Mouse (Mus musculus) embryonic facial prominence, embryonic 11.5 days (tissue): Measurements from ENCODE around the gene Hspa12b. TPM values are rescaled to one million over a fixed set of nuclear protein-coding genes. Genes with fewer than 3 reads are reported as not detected.

Experiments used
- ATAC-seq: fragments of 200-750 bp; cut with Nextera tagmentation; replicated peaks from 2 replicates; pipeline ENCODE4 v1.8.0; 2017; ENCODE audit warnings: low read depth; ENCODE audit not compliant: insufficient number of reproducible peaks, low FRiP score, low TSS enrichment
- DNase-seq: peaks from one replicate; pipeline ENCODE4 v3.0.0-alpha.2; 2015; ENCODE audit warnings: low spot score
- H3K27ac ChIP-seq: fragments of 300-500 bp; sonication (generic); replicated peaks from 2 replicates; pipeline ENCODE4 v1.5.1; 2014; ENCODE audit warnings: mild to moderate bottlenecking, low read depth, low read length, control low read depth
- H3K27me3 ChIP-seq: fragments of 300-500 bp; sonication (generic); 2 replicates; pipeline ENCODE4 v1.6.1; 2014; ENCODE audit warnings: mild to moderate bottlenecking, low read length, moderate library complexity, mixed read lengths; ENCODE audit not compliant: control insufficient read depth, insufficient read depth
- H3K36me3 ChIP-seq: fragments of 300-500 bp; sonication (generic); replicated peaks from 2 replicates; pipeline ENCODE4 v1.6.1; 2014; ENCODE audit warnings: low read depth, mild to moderate bottlenecking, low read length, moderate library complexity, mixed read lengths; ENCODE audit not compliant: control insufficient read depth, insufficient read depth
- H3K4me1 ChIP-seq: fragments of 300-500 bp; sonication (generic); 2 replicates; pipeline ENCODE4 v1.6.1; 2014; ENCODE audit warnings: low read length, mixed read lengths; ENCODE audit not compliant: control insufficient read depth, insufficient read depth
- H3K4me2 ChIP-seq: fragments of 300-500 bp; sonication (generic); 2 replicates; pipeline ENCODE4 v1.6.1; 2014; ENCODE audit warnings: low read depth, mild to moderate bottlenecking, control low read depth, low read length, moderate library complexity
- H3K4me3 ChIP-seq: fragments of 300-500 bp; sonication (generic); 2 replicates; pipeline ENCODE4 v1.5.1; 2014; ENCODE audit warnings: low read depth, low read length, control low read depth
- H3K9ac ChIP-seq: fragments of 300-500 bp; sonication (generic); replicated peaks from 2 replicates; pipeline ENCODE4 v1.6.1; 2014; ENCODE audit warnings: mild to moderate bottlenecking, control low read depth, low read length
- H3K9me3 ChIP-seq: fragments of 300-500 bp; sonication (generic); replicated peaks from 2 replicates; pipeline ENCODE4 v1.6.1; 2016; ENCODE audit warnings: mild to moderate bottlenecking, low read length, inconsistent platforms, mixed read lengths; ENCODE audit not compliant: control insufficient read depth
- WGBS: fragments of 180-500 bp; shearing (Covaris S2); extraction: QIAGEN DNeasy Blood & Tissue Kit; methylation state at CpG from one replicate; pipeline ENCODE4 v1.1.7; 2014; 5-methylcytosine and 5-hydroxymethylcytosine counted together
- polyA plus RNA-seq: library from polyadenylated mRNA; unstranded; fragments of >200 nt; fragmentation: Nextera tagmentation; extraction: Ambion mirVana; gene quantifications from 2 replicates; pipeline ENCODE4 v1.2.1, GENCODE M21; 2014

Hspa12b gene
- polyA plus RNA-seq, 1 experiment from 2014 or later: 6.3 TPM

DNA sequence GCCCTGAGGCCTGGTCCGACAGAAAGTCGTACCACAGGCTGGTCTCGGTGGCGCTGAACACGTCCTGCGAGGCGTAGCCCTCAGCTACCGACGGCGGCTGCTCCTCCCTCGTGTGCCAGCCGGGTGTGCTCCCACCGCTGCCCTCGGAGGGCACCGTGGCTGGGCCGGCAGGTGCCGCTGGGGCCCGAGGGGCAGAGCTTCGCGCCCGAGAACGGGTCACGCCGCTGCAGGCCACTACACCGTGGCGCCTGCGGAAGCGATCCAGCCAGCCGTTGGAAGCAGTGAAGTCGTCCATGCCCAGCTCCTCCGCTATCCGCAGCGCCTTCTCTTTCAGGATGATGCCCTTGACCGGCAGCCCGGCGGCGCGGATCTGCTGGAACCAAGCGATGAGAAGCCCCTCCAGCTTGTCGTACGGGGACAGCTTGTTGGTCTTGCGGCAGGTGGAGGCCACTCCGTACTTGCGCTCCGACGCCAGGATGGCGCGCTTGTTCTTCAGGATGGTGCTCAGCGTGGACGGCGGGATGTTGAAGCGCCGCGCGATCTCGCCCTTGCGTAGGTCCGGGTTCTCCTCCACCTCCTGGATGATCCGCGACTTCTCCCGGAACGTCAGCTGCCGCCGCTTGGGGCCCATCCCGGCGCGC lies 52.3 kb downstream of the Hspa12b start:
- H3K4me1 ChIP-seq: peaks cover 6% of the 10 kb centered on the region
- peak overlapping the region; percentile 71 for H3K27ac ChIP-seq
- no peaks in the 10 kb centered on the region for H3K27me3 ChIP-seq
- peak overlapping the region; percentile 70 for H3K4me3 ChIP-seq
- peak overlapping the region; percentile 89 for H3K4me2 ChIP-seq
- H3K9me3 ChIP-seq: no peaks in the 10 kb centered on the region
- H3K36me3 ChIP-seq: no peaks in the 10 kb centered on the region; the same call in 1 of the 2 replicates
- peak; percentile 71 for DNase-seq
- H3K9ac ChIP-seq: peak overlapping the region; percentile 93
- WGBS: under 1% methylated on average over 64 of the region's 67 CpGs
- ATAC-seq: 0 out of 2 replicates have a peak, but pooled peaks have one; percentile 14

DNA sequence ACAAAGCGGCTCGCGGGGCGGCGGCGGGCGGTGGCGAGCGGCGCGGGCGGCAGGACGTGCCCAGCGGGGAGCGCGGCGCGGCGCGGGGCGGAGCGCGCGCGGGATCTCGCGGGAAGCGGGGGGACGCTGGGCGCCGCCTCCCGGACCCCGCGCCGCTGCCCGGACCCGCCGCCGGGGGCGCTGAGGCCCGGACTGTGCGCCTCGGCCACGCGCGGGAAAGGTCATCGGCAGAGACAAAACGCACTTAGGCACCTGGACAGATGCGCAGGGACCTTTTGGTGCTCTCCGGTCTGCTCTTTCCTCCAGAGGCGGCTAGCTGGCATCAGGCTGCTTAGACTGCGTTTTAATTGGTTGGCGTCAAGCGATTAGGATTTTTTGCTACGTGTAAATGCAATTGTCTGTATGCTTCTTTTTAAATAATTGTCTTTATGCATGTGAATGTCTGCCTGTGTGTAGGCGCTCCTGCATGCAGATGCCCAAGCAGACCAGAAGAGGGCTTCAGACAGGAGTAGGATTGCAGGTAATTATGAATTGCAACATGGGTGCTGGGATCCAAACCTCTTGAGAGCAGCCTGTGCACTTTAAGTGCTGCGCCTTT lies 53.0 kb downstream of the Hspa12b start, which contains the start of gene Cenpb:
Gene Cenpb, minus strand, starts transcription at position 78 of the 598 bp plus-strand sequence.
- Histone ChIP-seq H3K4me3 (peak within 1 kb of the TSS; percentile 70), H3K27ac (peak within 1 kb of the TSS; percentile 71), H3K4me1 (peaks cover 6% of the 10 kb centered on the region), H3K9me3 (no peaks in the 10 kb centered on the region), H3K9ac (peak within 1 kb of the TSS; percentile 93), H3K27me3 (no peaks in the 10 kb centered on the region), H3K36me3 (no peaks in the 10 kb centered on the region; the same call in 1 of the 2 replicates), H3K4me2 (peak within 1 kb of the TSS; percentile 89)
- ATAC-seq (peak; percentile 63; the same call in 1 of the 2 replicates), DNase-seq (peak; percentile 91)
- WGBS: 4% methylated on average over 30 of the region's 57 CpGs

DNA sequence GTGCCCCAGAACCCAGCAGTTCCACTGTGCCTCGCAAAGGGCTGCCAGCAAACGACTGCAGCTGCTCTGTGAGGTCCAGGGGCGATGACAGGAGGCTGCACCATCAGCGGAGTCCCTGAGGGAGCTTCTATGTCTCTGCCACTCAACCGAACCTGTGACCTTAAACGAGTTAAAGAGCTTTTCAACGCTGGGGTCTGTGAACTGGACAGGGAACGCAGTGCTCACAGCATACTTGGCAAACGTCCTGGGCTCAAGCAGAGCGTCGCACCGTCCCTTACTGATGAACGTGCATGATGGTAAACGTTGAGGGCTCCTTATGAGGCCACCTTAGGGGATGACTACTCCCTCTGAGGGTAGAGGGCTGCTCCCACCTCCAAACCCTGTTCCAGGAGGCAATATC lies 59.3 kb downstream of the Hspa12b start:
- H3K27me3 ChIP-seq: no peaks in the 10 kb centered on the region
- H3K4me3 ChIP-seq: peak overlapping the region; percentile 63
- peak overlapping the region; percentile 87 for H3K4me2 ChIP-seq
- H3K9me3 ChIP-seq: no peaks in the 10 kb centered on the region
- H3K27ac ChIP-seq: no peak overlapping the region
- H3K36me3 ChIP-seq: no peaks in the 10 kb centered on the region
- peak overlapping the region; percentile 83 for H3K9ac ChIP-seq
- no peaks in the 10 kb centered on the region; the same call in none of the 2 replicates for H3K4me1 ChIP-seq
- no peak for ATAC-seq
- no peak for DNase-seq
- 2% methylated on average over 14 of the region's 14 CpGs for WGBS

DNA sequence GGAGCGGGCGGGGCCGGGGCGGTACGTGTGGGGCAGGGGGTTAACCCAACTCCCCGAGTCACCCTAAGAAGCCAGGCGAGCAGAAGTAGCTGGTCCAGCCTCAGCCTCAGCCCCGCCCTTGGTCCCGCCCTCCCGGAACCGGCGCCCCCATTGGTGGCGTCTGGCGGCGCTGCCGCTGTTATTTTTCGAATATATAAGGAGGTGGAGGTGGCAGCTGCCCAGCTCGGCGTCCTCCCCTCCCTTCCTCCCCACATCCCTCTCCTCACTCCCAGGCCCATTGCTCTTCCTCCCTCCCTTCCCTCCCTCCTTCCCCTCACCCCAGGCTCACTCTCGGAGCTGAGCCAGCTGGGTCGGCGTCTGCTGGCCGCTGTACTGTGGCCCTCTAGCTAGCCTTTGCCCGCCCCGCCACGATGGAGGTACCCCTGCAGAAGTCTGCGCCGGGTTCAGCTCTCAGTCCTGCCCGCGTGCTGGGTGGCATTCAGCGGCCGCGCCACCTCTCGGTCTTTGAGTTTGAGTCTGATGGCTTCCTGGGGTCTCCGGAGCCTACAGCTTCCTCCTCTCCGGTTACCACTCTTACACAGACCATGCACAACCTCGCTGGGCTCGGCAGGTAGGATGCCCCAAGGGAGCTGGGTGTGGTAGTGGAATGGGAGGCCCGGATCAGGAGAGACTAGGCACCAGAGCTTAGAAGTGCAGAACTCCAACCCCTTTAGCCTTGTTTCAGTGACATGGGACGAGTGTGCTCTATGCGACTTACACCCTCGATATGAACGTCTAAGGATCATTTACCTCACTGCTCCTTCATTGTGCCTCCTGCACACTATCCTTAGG lies 59.9 kb downstream of the Hspa12b start, which contains the start of the genes Cdc25b and Spef1:
Gene Cdc25b, plus strand, starts transcription at position 179 of the 831 bp plus-strand sequence.
Gene Spef1, minus strand, starts transcription at position 512 of the 831 bp plus-strand sequence.
- DNase-seq: peak; percentile 90
- peak; percentile 77 for ATAC-seq
- H3K4me3 ChIP-seq: peak within 1 kb of the TSS; percentile 63
- WGBS: under 1% methylated on average over 42 of the region's 43 CpGs
- H3K27me3 ChIP-seq: no peaks in the 10 kb centered on the region
- H3K36me3 ChIP-seq: no peaks in the 10 kb centered on the region
- H3K9ac ChIP-seq: peak within 1 kb of the TSS; percentile 83
- H3K4me1 ChIP-seq: no peaks in the 10 kb centered on the region; the same call in none of the 2 replicates
- H3K4me2 ChIP-seq: peak within 1 kb of the TSS; percentile 87
- H3K9me3 ChIP-seq: no peaks in the 10 kb centered on the region
- H3K27ac ChIP-seq: peak within 1 kb of the TSS; percentile 67; the same call in 1 of the 2 replicates

DNA sequence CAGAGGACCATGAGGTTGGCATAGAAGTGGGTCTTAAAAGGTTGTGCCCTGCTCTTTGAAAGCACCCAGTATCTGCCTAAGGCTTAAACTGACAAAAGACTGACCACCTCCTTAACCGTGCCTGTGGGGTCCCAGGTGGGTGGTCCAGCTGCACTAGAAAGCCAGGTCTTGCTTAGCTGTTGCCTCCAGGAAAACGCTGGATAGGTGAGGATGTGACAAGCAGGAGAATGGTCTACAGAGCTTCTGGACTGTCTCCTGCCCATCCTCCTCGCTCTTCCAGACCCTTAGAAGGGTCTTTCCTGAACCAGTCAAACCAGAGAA lies 60.5 kb downstream of the Hspa12b start:
- Histone ChIP-seq H3K4me2 (peak overlapping the region; percentile 87), H3K9me3 (no peaks in the 10 kb centered on the region), H3K36me3 (no peaks in the 10 kb centered on the region; the same call in 1 of the 2 replicates), H3K27me3 (no peaks in the 10 kb centered on the region), H3K27ac (no peak overlapping the region), H3K4me1 (no peaks in the 10 kb centered on the region; the same call in none of the 2 replicates), H3K9ac (peak overlapping the region; percentile 83), H3K4me3 (peak overlapping the region; percentile 63)
- WGBS: 20% methylated on average over 3 of the region's 3 CpGs
- no peak for DNase-seq
- no peak for ATAC-seq

DNA sequence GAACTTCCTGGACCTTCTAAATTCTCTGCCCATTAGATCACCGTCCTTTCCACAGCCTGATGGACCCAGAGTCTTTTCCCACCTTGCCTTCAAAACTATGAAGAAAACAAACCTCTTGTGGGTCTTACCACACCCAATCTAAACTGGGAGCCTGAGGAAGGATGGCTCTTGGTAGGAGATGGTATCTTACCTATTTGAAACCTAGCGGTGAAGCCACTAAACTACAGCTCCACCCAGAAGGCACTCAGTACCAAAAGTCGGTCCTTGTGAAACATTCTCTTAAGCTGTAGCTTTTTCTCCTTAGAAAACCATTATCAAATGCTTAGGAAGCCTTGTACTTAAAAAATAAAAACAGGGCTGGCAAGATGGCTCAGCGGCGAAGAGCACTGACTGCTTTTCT lies 61.2 kb downstream of the Hspa12b start:
- Histone ChIP-seq H3K9me3 (no peaks in the 10 kb centered on the region), H3K27ac (no peak overlapping the region), H3K4me1 (no peaks in the 10 kb centered on the region; the same call in none of the 2 replicates), H3K36me3 (no peaks in the 10 kb centered on the region; the same call in 1 of the 2 replicates), H3K9ac (no peak overlapping the region), H3K27me3 (no peaks in the 10 kb centered on the region), H3K4me3 (no peak overlapping the region), H3K4me2 (no peak overlapping the region)
- DNase-seq: no peak
- no peak for ATAC-seq
- WGBS: 93% methylated on average over 5 of the region's 5 CpGs

DNA sequence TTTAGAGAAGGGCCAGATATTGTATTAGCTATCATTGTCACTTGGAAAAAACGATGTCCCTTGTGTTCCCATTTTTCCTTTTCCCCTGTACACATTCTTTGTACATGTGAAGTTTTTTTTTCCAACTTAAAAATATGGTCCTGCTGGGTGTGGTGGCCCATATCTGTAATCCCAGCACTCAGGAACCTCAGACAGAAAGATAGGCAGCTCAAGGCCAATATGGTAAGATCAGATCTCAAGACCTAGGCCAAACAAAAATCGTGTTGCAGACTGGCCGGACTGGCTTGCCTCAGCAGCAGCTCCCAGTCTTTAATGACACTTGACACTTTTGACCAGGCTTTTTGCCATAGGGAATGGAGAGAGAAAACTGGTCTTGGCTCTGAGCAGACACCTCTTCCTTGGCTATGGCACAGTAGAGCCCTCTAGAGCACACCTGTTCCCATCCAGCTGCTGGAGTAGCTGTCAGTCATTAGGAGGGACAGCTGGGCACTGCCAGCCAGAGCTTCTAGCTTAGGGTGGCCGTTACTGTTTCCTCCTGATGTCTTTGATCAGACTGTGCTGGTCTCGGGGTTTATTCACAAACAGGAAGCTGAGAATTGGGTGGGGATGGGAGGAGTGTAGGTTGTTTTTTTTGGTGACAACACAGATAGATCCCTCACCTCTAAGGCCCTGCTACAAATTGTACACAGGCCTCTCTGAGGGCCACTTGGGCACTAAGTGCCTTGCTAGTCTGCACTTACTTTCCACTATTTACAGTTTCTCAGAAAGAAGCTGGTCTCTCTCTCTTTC lies 62.6 kb downstream of the Hspa12b start:
- Histone ChIP-seq H3K4me2 (no peak overlapping the region), H3K27me3 (no peaks in the 10 kb centered on the region), H3K9me3 (no peaks in the 10 kb centered on the region), H3K4me3 (no peak overlapping the region), H3K27ac (0 out of 2 replicates have a peak overlapping the region, but pooled peaks have one; percentile 25), H3K4me1 (no peaks in the 10 kb centered on the region; the same call in none of the 2 replicates), H3K36me3 (no peaks in the 10 kb centered on the region; the same call in 1 of the 2 replicates), H3K9ac (peak overlapping the region; percentile 13)
- ATAC-seq: no peak
- DNase-seq: no peak
- WGBS: 46% methylated on average over 5 of the region's 5 CpGs
